Mouse (Mus musculus): ENCODE data around the gene Bbs5. TPM values are rescaled to one million over a fixed set of nuclear protein-coding genes. Genes with fewer than 3 reads are reported as not detected.
"Not testable (repeated sequence)": the region's sequence is repeated elsewhere in the genome, so short reads cannot be mapped to it uniquely, and the experiment has no call there.

Gene Bbs5
- total RNA-seq, 1 experiment, result 8.3 TPM

GRCm38 (mm10) chr2:69635064-69635701, 11.8 kb upstream of the Bbs5 start:
- in situ Hi-C loops (cut with MboI; ENCODE audit: low sequenced_read_pairs in 2 of 2, unreplicated experiment in 2 of 2), result loop anchor here in 1 of 2 experiments (10.0 kb wide), 1 partner anchor 150 kb away; the partner anchor contains the start of genes Ccdc173 and Phospho2
- Histone ChIP-seq H3K36me3 (ENCODE audit: control insufficient read depth, insufficient read depth, low read length, poor library complexity, severe bottlenecking) (no peaks in the 10 kb centered on the region), H3K27ac (ENCODE audit: insufficient read depth, low read depth, low read length, poor library complexity, severe bottlenecking) (no peak overlapping the region), H3K9me3 (ENCODE audit: control insufficient read depth, insufficient read depth, low read depth, low read length) (no peaks in the 10 kb centered on the region), H3K4me3 (ENCODE audit: insufficient read depth in 1 of 2, low read depth in 1 of 2, low read length in 2 of 2, poor library complexity in 1 of 2, severe bottlenecking in 1 of 2) (no peak overlapping the region), H3K9ac (ENCODE audit: insufficient read depth, low read depth, low read length, poor library complexity, severe bottlenecking) (no peak overlapping the region), H3K4me1 (ENCODE audit: control insufficient read depth in 2 of 2, insufficient read depth in 2 of 2, low read length in 2 of 2, poor library complexity in 1 of 2) (0 out of 4 replicates have a peak, but pooled peaks cover 0 to 1% of the 10 kb centered on the region in 2 experiments)
- DNase-seq (ENCODE audit: low read depth, low spot score), result peak; percentile 61
- TF ChIP-seq CHD2 (IDR thresholded peaks at IDR 0.05; ENCODE audit: low read depth, low read length) (no peak), MAFK (IDR thresholded peaks at IDR 0.05; ENCODE audit: insufficient read depth, low read depth, low read length) (no peak), ZC3H11A (IDR thresholded peaks at IDR 0.05; ENCODE audit: borderline replicate concordance, low read depth, low read length) (peak; percentile 68; the same call in 1 of the 2 replicates)

- peak; percentile 71 for DNase-seq (ENCODE audit: low read depth, low spot score)
- Histone ChIP-seq H3K27ac (ENCODE audit: insufficient read depth, low read depth, low read length, poor library complexity, severe bottlenecking) (no peak overlapping the region), H3K4me1 (ENCODE audit: control insufficient read depth in 2 of 2, insufficient read depth in 2 of 2, low read length in 2 of 2, poor library complexity in 1 of 2) (0 out of 4 replicates have a peak, but pooled peaks cover 0 to 2% of the 10 kb centered on the region in 2 experiments), H3K9ac (ENCODE audit: insufficient read depth, low read depth, low read length, poor library complexity, severe bottlenecking) (no peak overlapping the region), H3K4me3 (ENCODE audit: insufficient read depth in 1 of 2, low read depth in 1 of 2, low read length in 2 of 2, poor library complexity in 1 of 2, severe bottlenecking in 1 of 2) (no peak overlapping the region), H3K36me3 (ENCODE audit: control insufficient read depth, insufficient read depth, low read length, poor library complexity, severe bottlenecking) (no peaks in the 10 kb centered on the region), H3K9me3 (ENCODE audit: control insufficient read depth, insufficient read depth, low read depth, low read length) (no peaks in the 10 kb centered on the region)
- in situ Hi-C loops (cut with MboI; ENCODE audit: low sequenced_read_pairs in 2 of 2, unreplicated experiment in 2 of 2), result loop anchor here in 1 of 2 experiments (10.0 kb wide), 1 partner anchor 149 kb away; the partner anchor contains the start of genes Ccdc173 and Phospho2
- TF ChIP-seq ZNF384 (IDR thresholded peaks at IDR 0.05; ENCODE audit: low read depth, low read length), result no peak
- TF ChIP-seq HCFC1 (IDR thresholded peaks at IDR 0.05; ENCODE audit: borderline replicate concordance, insufficient read depth, low read length), result no peak
- no peak for TF ChIP-seq ZC3H11A (IDR thresholded peaks at IDR 0.05; ENCODE audit: borderline replicate concordance, low read depth, low read length)
- no peak for TF ChIP-seq CHD2 (IDR thresholded peaks at IDR 0.05; ENCODE audit: low read depth, low read length)
- no peak for TF ChIP-seq MAFK (IDR thresholded peaks at IDR 0.05; ENCODE audit: insufficient read depth, low read depth, low read length)
These were observed 11.2 kb upstream of the Bbs5 start for GRCm38 (mm10) chr2:69635807-69636206.

- H3K36me3 ChIP-seq (ENCODE audit: control insufficient read depth, insufficient read depth, low read length, poor library complexity, severe bottlenecking); H3K27ac ChIP-seq (ENCODE audit: insufficient read depth, low read depth, low read length, poor library complexity, severe bottlenecking); H3K4me3 ChIP-seq (ENCODE audit: insufficient read depth in 1 of 2, low read depth in 1 of 2, low read length in 2 of 2, poor library complexity in 1 of 2, severe bottlenecking in 1 of 2); H3K9me3 ChIP-seq (ENCODE audit: control insufficient read depth, insufficient read depth, low read depth, low read length); H3K4me1 ChIP-seq (ENCODE audit: control insufficient read depth in 2 of 2, insufficient read depth in 2 of 2, low read length in 2 of 2, poor library complexity in 1 of 2); H3K9ac ChIP-seq (ENCODE audit: insufficient read depth, low read depth, low read length, poor library complexity, severe bottlenecking); DNase-seq (ENCODE audit: low read depth, low spot score): not testable (repeated sequence)
- in situ Hi-C loops (cut with MboI; ENCODE audit: low sequenced_read_pairs in 2 of 2, unreplicated experiment in 2 of 2), result loop anchor here in 1 of 2 experiments (10.0 kb wide), 1 partner anchor 147 kb away; the partner anchor contains the start of genes Ccdc173 and Phospho2
These were observed 9.0 kb upstream of the Bbs5 start for GRCm38 (mm10) chr2:69637989-69638388.

- peak; percentile 59 for DNase-seq (ENCODE audit: low read depth, low spot score)
- Histone ChIP-seq H3K4me1 (ENCODE audit: control insufficient read depth in 2 of 2, insufficient read depth in 2 of 2, low read length in 2 of 2, poor library complexity in 1 of 2) (0 out of 4 replicates have a peak, but pooled peaks cover 0 to 2% of the 10 kb centered on the region in 2 experiments), H3K36me3 (ENCODE audit: control insufficient read depth, insufficient read depth, low read length, poor library complexity, severe bottlenecking) (no peaks in the 10 kb centered on the region), H3K4me3 (ENCODE audit: insufficient read depth in 1 of 2, low read depth in 1 of 2, low read length in 2 of 2, poor library complexity in 1 of 2, severe bottlenecking in 1 of 2) (peak overlapping the region; percentile 2 to 8; a peak in 3 of 4 replicates), H3K9me3 (ENCODE audit: control insufficient read depth, insufficient read depth, low read depth, low read length) (no peaks in the 10 kb centered on the region), H3K9ac (ENCODE audit: insufficient read depth, low read depth, low read length, poor library complexity, severe bottlenecking) (peak overlapping the region; percentile 46; the same call in 1 of the 2 replicates), H3K27ac (ENCODE audit: insufficient read depth, low read depth, low read length, poor library complexity, severe bottlenecking) (no peak overlapping the region)
- in situ Hi-C loops (cut with MboI; ENCODE audit: low sequenced_read_pairs in 2 of 2, unreplicated experiment in 2 of 2), result no loop called here
- no peak for TF ChIP-seq HCFC1 (IDR thresholded peaks at IDR 0.05; ENCODE audit: borderline replicate concordance, insufficient read depth, low read length)
- TF ChIP-seq ZNF384 (IDR thresholded peaks at IDR 0.05; ENCODE audit: low read depth, low read length), result no peak
- no peak for TF ChIP-seq CHD2 (IDR thresholded peaks at IDR 0.05; ENCODE audit: low read depth, low read length)
- TF ChIP-seq ZC3H11A (IDR thresholded peaks at IDR 0.05; ENCODE audit: borderline replicate concordance, low read depth, low read length), result no peak
- TF ChIP-seq MAFK (IDR thresholded peaks at IDR 0.05; ENCODE audit: insufficient read depth, low read depth, low read length), result no peak
These were observed 6.9 kb upstream of the Bbs5 start for GRCm38 (mm10) chr2:69640100-69640499.
